Mouse (Mus musculus) G1E (cell line): Measurements from ENCODE around the gene Srrm4.

Source experiments
- CTCF ChIP-seq: IDR thresholded peaks from 2 replicates; pipeline ENCODE4 v1.5.1; 2012; ENCODE audit warnings: low read depth, low read length, inconsistent platforms, mixed read lengths
- GATA1 ChIP-seq: IDR thresholded peaks from 2 replicates; pipeline ENCODE4 v1.6.1; 2012; ENCODE audit warnings: borderline replicate concordance, low read length, inconsistent platforms, mixed read lengths
- POLR2AphosphoS5 ChIP-seq: IDR thresholded peaks from 2 replicates; pipeline ENCODE4 v1.6.1; 2012; ENCODE audit warnings: low read depth, low read length, inconsistent platforms; ENCODE audit not compliant: insufficient replicate concordance
- TAL1 ChIP-seq: conservative IDR thresholded peaks from 2 replicates; pipeline ENCODE4 v1.6.1; 2012; ENCODE audit warnings: low read depth, low read length, inconsistent platforms, mixed read lengths

DNA sequence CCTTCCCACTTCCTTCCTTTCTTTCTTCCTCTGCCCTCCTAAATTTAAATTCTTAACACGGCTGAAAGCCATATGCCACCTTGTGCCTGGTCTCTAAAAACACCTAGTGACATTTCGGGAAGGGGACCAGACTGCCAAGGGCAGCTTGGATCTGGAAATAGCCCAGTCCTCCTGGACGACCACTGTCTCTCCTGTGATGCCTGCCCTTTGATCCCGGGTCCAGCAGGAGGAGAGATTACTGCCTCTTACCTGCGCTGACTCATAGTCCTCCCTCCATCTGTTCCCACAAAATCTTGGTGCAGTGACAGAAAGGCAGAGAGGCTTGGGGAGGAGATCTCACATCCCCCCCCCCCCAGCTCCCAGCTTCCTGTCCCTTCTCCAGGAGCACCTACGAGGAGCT, 27.9 kb downstream of the Srrm4 start:
- TF ChIP-seq CTCF = no peak
- no peak for TF ChIP-seq GATA1
- TF ChIP-seq POLR2AphosphoS5 = no peak
- TF ChIP-seq TAL1 = no peak
